Mouse (Mus musculus) retina, embryonic 14.5 days (tissue): Measurements from ENCODE around the gene Crybb1.

Source experiments
- DNase-seq: peaks from one replicate; pipeline ENCODE4 v3.0.0-alpha.2; 2015; ENCODE audit warnings: low spot score

Gene Crybb1

GRCm38 (mm10) chr5:112286608-112286983 lies 31.0 kb downstream of the Crybb1 start:
- no peak for DNase-seq

- DNase-seq: no peak
Measured at GRCm38 (mm10) chr5:112286984-112287641, 31.5 kb downstream of the Crybb1 start.

- no peak for DNase-seq
Measured at GRCm38 (mm10) chr5:112287652-112288051, 32.0 kb downstream of the Crybb1 start.

DNA sequence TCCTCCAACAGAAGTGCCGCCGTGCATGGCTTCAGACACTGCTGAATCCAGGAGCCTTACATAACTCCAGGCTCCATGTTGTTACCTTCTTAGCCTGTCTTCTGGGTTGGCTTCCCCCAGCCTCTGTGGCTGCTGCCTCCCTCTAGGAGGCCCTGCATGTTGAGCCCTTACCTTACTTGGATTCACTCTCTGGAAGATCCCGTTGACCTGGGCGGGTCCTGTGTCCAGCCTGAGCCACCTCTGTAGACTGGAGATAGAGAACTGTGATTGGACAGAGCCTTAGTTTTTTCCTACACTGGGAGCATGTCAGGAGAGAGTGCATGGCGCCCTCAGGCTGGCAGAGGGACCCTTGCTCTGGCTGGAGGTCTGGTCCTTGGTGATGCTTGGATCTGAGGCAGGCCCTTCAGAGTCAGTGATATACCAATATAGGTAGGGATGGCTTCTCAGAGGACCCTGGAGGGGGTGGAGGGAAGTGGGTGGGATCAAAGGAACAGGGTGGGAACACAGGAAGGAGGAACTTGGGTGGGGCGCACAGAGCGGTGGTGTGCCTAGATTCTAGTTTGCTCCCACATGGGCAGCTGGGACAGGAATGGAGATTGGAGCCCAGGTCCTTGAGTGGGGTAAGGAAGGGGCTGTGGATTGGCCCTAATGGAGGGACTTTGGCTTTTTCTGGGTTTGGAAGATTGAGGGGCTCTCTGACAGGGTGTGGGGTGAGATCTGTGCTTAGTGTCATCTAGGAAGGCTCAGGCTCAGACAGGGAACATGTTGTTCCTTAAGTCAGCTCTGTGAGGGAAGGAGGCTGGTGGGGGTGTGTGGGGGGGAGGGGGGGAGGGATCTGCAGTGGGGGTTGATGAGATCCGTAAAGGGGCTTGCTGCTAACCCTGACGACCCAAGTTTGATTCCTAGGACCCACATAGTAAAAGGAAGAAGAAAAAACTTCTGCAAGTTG lies 32.9 kb downstream of the Crybb1 start:
- no peak for DNase-seq

GRCm38 (mm10) chr5:112289236-112289635 lies 33.6 kb downstream of the Crybb1 start:
- DNase-seq: no peak

- no peak for DNase-seq
Measured at GRCm38 (mm10) chr5:112289819-112290535, 34.4 kb downstream of the Crybb1 start.

DNA sequence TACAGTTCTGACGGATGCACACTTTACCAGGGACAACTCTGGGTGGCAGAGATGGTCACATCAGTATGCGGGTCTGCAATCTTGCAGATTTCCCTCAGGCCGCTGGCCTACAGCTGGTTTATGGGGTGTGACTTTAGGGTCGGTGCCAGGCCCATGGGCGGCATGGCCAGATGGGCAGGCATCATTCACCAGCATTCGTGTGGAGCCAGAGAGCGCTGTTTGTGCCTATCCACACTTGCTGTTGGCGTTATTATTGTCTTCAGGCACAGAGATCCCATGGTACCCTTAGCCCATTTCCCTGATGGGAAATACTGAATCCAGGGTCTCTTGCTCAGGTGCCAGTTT lies 34.9 kb downstream of the Crybb1 start:
- DNase-seq: no peak

GRCm38 (mm10) chr5:112291866-112292265 lies 36.3 kb downstream of the Crybb1 start:
- no peak for DNase-seq

- no peak for DNase-seq
Measured at GRCm38 (mm10) chr5:112292343-112292980, 36.8 kb downstream of the Crybb1 start.

DNA sequence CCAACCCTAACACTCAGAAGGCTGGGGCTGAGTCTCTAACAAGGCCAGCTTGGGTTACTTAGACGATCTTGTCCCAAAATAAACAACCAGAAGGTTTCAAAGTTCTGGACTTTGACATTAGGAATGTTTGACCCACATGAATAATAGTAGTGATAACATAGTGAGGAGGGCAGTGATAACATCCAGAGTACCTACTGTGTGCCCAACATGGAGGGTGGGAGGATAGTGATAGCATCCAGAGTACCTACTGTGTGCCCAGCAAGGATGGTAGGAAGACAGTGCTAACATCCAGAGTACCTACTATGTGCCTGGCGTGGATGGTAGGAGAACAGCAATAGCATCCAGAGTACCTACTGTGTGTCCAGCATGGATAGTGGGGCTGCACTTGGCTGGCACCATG lies 38.2 kb downstream of the Crybb1 start:
- DNase-seq: no peak

DNA sequence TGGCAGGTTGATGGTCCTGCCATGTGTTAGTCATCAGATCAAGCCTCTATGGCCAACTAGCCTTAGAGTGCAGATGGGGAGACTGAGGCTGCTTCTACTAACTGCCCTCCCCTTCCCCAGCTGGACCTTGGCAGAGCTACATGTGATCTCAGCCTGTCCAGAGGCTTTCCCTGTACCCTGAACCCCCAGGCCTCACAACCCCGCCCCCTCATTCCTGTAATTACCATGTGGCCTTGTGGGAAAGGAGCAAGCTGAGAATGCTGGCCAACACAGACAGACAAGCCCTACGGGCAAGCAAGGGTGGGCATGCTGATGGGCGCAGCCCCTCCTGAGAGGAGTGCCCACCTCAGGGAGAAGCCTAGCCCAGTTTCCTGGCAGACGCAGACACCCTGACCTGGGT lies 39.1 kb downstream of the Crybb1 start:
- DNase-seq: no peak

- no peak for DNase-seq
Measured at GRCm38 (mm10) chr5:112295162-112295561, 39.5 kb downstream of the Crybb1 start.

DNA sequence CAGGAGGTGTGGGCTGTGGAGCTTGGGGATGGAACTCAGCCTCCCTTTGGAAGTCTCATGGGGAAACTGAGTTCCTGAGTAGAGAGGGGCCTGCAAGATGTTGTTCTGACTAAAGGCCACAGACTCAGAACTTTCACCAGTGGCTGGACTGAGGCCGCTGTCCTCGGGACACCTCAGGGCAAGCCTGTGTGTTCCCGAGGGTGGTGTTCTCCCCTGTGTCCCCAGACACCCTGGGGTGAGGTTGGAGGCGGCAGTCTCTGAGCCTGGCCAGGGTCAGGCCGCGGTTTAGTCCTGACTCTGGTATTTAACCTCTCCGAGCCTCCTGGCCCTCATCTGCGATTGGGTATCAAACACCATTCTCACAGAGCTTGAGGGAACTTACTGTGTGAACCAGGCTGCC lies 39.9 kb downstream of the Crybb1 start:
- DNase-seq: no peak

- no peak for DNase-seq
Measured at GRCm38 (mm10) chr5:112296404-112297181, 41.0 kb downstream of the Crybb1 start.

GRCm38 (mm10) chr5:112297257-112297656 lies 41.6 kb downstream of the Crybb1 start:
- no peak for DNase-seq

GRCm38 (mm10) chr5:112298226-112298988 lies 42.8 kb downstream of the Crybb1 start:
- no peak for DNase-seq

DNA sequence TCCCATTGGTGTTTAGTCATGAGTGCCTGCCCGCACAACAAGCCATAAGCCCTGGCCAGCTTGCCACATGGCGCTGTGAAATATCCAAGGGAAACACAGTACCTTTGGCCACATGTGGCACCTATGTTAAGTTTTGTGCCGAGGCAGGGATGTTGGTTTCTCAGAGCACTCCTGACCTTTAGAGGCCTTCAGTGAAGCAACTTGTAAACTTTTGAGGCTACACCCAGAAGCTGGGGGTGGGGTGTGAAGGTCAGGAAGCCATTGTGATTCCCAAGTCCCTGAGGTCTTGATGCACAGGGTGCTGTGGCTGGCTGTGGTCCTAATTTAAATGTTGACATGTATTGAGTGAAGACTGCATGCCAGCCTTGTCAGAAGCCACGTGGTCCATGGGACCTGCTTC lies 43.8 kb downstream of the Crybb1 start:
- no peak for DNase-seq

DNA sequence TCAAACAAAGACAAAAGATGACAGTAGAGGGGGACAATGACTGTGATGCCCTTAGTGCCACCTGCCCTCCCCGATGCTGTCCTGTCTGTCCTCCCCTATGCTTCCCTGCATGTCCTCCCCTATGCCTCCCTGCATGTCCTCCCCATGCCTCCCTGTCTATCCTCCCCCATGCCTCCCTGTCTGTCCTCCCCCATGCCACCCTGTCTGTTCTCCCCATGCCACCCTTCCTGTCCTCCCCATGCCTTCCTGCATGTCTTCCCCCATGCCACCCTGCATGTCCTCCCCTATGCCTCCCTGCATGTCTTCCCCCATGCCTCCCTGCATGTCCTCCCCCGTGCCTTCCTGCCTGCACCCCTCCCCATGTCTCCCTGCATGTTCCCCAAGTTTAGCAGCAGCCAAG lies 44.5 kb downstream of the Crybb1 start:
- no peak for DNase-seq

DNA sequence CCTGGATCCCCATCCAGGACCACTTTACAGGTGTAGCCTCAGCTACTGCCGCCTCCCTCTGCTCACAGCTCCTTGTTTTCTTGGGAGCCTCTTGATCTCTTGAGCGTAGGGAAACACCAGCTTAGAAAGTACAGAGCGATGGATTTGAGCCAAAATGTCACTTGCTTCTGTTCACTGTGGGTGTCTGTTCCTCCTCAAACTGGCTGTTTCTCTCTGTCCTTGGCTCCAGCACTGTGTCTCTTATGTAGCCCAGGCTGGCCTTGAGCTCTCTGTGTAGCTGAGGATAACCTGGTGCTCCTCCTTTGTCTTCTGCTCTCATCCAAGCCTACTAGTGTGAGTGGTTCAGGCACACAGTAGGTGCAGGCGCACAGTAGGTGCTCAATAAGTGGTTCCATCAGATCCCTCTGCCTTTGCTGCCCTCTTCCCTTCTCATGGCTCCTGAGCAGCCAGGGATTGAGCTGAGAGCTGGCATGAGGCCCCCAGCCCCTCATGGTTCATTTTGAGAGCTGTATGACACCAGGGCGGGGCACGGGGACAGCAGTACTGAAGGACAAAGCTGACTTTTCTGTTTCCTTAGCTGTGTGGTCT lies 45.2 kb downstream of the Crybb1 start:
- no peak for DNase-seq

DNA sequence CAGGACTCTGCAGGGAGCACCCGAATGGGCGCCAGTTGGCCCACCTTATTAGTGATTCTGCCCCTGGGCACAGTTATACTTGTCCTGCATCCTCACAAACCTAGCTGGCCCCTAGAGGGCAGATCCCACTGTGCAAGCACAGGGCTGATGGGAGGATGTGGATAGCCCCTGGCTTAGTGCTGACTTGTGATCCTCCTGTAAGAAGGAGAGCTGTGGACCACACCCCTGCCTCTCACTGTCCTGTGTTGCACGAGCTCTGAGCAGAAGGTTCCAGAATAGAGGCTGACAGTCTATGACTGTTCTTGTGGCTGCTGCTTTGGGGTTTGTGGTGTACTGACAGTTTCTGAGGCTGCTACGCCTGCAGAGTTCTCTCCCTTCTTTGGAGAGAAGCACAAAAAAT lies 46.1 kb downstream of the Crybb1 start:
- no peak for DNase-seq
